Mouse (Mus musculus) olfactory bulb, adult 2 months (tissue): ENCODE results near the gene Ifitm6. TPM values are rescaled to one million over a fixed set of nuclear protein-coding genes. Genes with fewer than 3 reads are reported as not detected.
A peak's percentile ranks its signal among the peaks of the same experiment; 100 is the strongest.

Experiments used
- H3K27ac ChIP-seq: fragments of 200-500 bp; 2 replicates; pipeline ENCODE4 v1.5.1; 2012; ENCODE audit warnings: low read depth, low read length; ENCODE audit not compliant: insufficient read depth
- H3K4me1 ChIP-seq: fragments of 200-500 bp; 2 replicates; pipeline ENCODE4 v1.6.1; 2012; ENCODE audit warnings: low read length; ENCODE audit not compliant: control insufficient read depth, insufficient read depth
- H3K4me3 ChIP-seq: fragments of 200-500 bp; 2 replicates; pipeline ENCODE4 v1.5.1; 2012; ENCODE audit warnings: mild to moderate bottlenecking, low read depth, low read length, moderate library complexity; ENCODE audit not compliant: insufficient read depth
- CTCF ChIP-seq: fragments of 200-500 bp; IDR thresholded peaks from 2 replicates; pipeline ENCODE4 v1.5.1; 2012; ENCODE audit warnings: low read depth, mild to moderate bottlenecking, low read length, moderate library complexity; ENCODE audit not compliant: insufficient read depth
- POLR2A ChIP-seq: fragments of 200-500 bp; IDR thresholded peaks from 2 replicates; pipeline ENCODE4 v1.6.1; 2012; ENCODE audit warnings: mild to moderate bottlenecking, low read depth, low read length, moderate library complexity; ENCODE audit not compliant: insufficient read depth
- WGBS: fragments of 180-500 bp; shearing (Covaris S2); methylation state at CpG from one replicate; pipeline ENCODE4 v1.1.7; 2018; 5-methylcytosine and 5-hydroxymethylcytosine counted together
- polyA plus RNA-seq: library from polyadenylated mRNA; stranded (reverse); fragments of >200 nt; gene quantifications from 2 replicates; pipeline ENCODE4 v1.2.4, GENCODE M21; 2012; ENCODE audit warnings: low replicate concordance; ENCODE audit not compliant: missing spikeins, insufficient read depth, insufficient read length

Gene Ifitm6
- polyA plus RNA-seq, 1 experiment: not detected

GRCm38 (mm10) chr7:141030390-141030789 is 12.7 kb upstream of the Ifitm6 start:
- no peak for TF ChIP-seq POLR2A
- no peak for TF ChIP-seq CTCF
- H3K27ac ChIP-seq: no peak overlapping the region
- whole genome bisulfite sequencing: 60% methylated on average over 3 of the region's 3 CpGs

GRCm38 (mm10) chr7:141028831-141029230 is 11.1 kb upstream of the Ifitm6 start, which contains the start of gene Gm17387:
TSS of gene Gm17387 (plus strand) at chr7:141029131.
- TF ChIP-seq POLR2A (no peak), CTCF (no peak)
- H3K4me1 ChIP-seq: no peaks in the 10 kb centered on the region; the same call in 1 of the 2 replicates
- H3K27ac ChIP-seq: no peak within 1 kb of the TSS
- 97% methylated on average over 2 of the region's 2 CpGs for WGBS
- no peak within 1 kb of the TSS for H3K4me3 ChIP-seq

More at GRCm38 (mm10) chr7:141030390-141030789, 12.7 kb upstream of the Ifitm6 start:
- H3K4me1 ChIP-seq: no peaks in the 10 kb centered on the region
- H3K4me3 ChIP-seq: no peak overlapping the region

GRCm38 (mm10) chr7:141026740-141027098 is 9.0 kb upstream of the Ifitm6 start:
- TF ChIP-seq POLR2A: no peak
- no peak for TF ChIP-seq CTCF
- Histone ChIP-seq H3K4me3 (no peak overlapping the region), H3K4me1 (no peaks in the 10 kb centered on the region; the same call in 1 of the 2 replicates), H3K27ac (peak overlapping the region; percentile 33; the same call in 1 of the 2 replicates)
- WGBS: 38% methylated on average over 5 of the region's 5 CpGs

- whole genome bisulfite sequencing: 39% methylated on average over 6 of the region's 6 CpGs
- Histone ChIP-seq H3K4me3 (no peak overlapping the region), H3K27ac (peak overlapping the region; percentile 33), H3K4me1 (no peaks in the 10 kb centered on the region; the same call in 1 of the 2 replicates)
- TF ChIP-seq POLR2A (no peak), CTCF (no peak)
Observed at GRCm38 (mm10) chr7:141026097-141026739, 8.5 kb upstream of the Ifitm6 start.

- WGBS: 36% methylated on average over 6 of the region's 6 CpGs
- TF ChIP-seq POLR2A (no peak), CTCF (no peak)
- Histone ChIP-seq H3K4me3 (no peak overlapping the region), H3K4me1 (no peaks in the 10 kb centered on the region; the same call in 1 of the 2 replicates), H3K27ac (peak overlapping the region; percentile 40)
Observed at GRCm38 (mm10) chr7:141024865-141025838, 7.4 kb upstream of the Ifitm6 start.

- no peak overlapping the region for H3K4me3 ChIP-seq
- H3K4me1 ChIP-seq: no peaks in the 10 kb centered on the region; the same call in 1 of the 2 replicates
- TF ChIP-seq POLR2A: no peak
- no peak for TF ChIP-seq CTCF
- WGBS: 76% methylated on average over 14 of the region's 14 CpGs
- no peak overlapping the region for H3K27ac ChIP-seq
Observed at GRCm38 (mm10) chr7:141021489-141022449, 4.0 kb upstream of the Ifitm6 start.

- H3K4me1 ChIP-seq: no peaks in the 10 kb centered on the region
- WGBS: 97% methylated on average over 5 of the region's 5 CpGs
- no peak overlapping the region for H3K27ac ChIP-seq
- no peak overlapping the region for H3K4me3 ChIP-seq
- TF ChIP-seq CTCF (no peak), POLR2A (no peak)
Observed at GRCm38 (mm10) chr7:141019028-141019427, 1.3 kb upstream of the Ifitm6 start.
